Mouse (Mus musculus) neural tube, embryonic 10.5 days (tissue): ENCODE results near the gene Ahcyl2.
"Not testable (repeated sequence)": the region's sequence is repeated elsewhere in the genome, so short reads cannot be mapped to it uniquely, and the experiment has no call there.

Experiments
- DNase-seq: peaks from one replicate; pipeline ENCODE4 v3.0.0-alpha.2; 2017; ENCODE audit warnings: low spot score; ENCODE audit errors: extremely low spot score

Gene Ahcyl2

DNA sequence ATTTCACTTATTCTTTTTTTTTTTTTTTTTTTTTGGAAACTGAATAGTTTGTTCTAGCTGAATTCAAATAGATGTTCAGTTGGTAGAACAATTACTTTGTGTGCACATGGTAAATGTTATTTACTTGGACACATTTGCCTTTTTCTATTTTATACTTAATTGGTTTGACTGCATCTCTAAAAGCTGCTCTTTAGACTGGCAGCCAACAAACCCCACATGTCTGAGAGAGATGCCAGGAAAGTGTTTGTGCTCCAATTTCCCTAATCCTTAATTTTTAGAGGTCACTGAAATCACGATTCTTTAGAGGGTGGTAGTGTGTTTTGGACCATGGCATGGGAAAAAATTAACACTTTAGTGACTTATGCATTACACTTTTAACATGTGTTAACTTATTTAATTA, 44.8 kb downstream of the Ahcyl2 start:
- DNase-seq, result no peak

DNA sequence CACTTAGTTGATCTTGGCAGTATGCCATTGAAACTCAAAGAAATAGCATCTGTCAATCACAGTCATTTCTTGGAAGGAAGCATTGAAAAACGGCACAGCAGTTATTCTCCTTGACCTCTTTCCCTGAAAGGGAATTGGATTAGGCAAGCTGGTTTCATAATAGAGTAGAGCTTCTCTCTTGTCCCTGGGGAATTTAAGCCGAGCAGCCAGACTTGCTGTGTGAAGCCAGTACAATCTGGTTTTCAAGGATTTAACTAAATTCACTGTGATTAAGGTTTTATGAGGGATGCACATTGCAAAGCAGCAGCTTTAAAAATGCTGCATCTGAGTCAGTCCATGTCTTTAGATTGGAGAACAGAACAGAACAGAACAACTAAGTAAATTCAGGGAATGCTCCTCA, 46.8 kb downstream of the Ahcyl2 start:
- no peak for DNase-seq

DNA sequence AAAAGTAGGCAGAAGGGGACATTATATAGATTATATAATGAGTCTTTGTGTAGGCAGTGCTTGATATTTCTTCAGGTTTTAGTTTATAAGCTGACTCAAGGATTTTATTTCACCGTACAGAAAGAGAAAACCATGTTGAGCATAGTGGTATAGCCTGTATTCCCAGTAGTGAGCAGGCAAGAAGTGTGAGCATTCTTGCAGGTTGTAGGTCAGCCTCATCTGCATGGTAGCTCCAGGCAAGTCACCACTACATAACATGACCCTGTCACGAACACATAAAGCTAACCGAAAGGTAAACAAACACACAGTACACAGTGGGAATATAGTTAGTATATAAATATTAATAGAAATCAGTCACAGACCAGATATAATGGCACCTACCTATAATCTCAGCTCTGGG, 47.2 kb downstream of the Ahcyl2 start:
- DNase-seq, result no peak

DNA sequence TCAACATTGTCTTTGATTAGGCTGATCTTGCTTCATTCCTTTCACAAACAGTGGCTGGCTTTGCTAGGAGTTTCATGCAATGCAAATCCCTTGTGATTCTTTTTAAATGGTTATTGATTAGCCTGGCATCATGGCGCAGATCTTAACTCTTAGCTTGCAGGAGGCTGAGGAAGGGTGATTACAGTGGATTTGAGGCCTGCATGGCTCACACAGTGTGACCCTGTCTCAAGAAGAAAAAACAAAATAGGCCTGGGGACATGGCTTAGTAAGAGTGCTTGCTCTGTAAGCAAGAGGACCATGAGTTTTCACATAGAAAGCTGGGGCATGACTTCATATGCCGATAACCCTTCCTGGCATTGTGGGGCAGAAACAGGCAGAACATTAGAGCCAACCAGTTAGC, 47.8 kb downstream of the Ahcyl2 start:
- no peak for DNase-seq

DNA sequence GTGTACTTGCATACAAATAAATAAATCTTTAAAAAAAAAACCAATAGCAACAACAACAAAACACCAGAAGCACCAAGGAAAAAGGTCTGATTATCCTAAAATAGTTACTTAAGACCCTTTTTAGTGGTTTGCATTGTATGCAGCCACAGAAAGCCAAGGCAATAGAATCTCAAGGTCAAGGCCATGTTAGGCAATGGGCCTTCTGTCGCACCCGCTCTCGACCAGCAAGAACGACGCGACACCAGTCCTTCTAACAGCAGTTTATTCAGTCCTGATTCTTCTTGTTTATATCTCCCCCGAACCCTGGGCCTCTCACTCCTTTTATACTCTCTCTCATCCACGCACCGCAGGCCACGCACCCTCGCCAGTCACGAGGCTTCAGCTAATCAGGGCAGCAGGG, 48.6 kb downstream of the Ahcyl2 start:
- DNase-seq, result not testable (repeated sequence)

DNA sequence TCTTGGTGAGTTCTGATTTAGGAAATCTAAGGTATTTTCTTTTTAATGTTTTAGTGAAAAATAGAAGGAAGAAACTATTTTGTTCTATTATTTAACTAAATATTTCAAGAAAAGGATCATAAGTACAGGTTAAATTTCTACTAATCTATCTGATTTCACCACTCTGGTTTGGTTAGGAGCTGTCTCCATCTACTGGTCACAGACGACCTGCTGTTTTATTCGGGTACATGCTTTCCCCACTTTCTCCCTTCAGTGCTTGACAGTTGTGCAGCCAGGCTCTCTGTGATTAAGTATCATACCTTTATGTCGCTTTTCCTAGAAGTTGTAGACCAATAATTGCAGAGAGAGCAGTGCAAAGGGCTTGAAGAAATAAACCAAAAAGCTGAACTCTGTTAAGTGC, 51.5 kb downstream of the Ahcyl2 start:
- DNase-seq, result no peak

DNA sequence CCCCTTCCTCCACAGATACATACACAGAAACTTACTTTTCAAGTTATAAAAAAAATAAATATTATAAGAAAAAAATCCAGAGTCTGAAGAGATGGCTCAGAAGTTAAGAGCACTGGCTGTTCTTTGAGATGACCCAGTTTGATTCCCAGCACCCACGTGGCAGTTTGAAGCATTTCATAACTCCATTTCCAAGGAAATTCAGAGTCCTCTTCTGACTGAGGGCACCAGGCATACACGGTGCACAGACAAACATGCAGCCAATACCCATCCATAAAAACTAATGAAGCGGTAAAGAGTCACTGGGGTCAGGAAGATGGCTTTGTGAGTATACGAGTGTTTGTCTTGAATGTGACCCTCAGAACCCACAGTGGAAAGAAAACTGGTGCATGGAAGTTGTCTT, 52.5 kb downstream of the Ahcyl2 start:
- no peak for DNase-seq

DNA sequence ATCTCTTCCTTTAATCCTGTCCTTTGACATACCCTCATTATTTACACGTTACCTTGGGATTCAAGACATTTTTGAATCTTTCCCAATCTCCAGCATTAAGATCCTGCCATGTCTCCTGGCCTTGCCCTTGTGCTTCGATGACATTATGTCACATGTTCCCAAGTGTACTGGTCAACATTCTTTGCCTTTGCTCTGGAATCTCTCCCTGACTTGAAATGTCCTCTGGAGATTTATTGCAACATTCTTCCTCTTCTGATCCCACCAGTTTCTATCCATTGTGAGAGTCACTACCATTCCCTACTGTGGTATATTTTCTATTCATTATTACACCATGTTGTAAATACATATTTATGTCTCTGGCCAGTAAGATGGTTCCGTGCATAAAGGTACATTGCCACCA, 53.1 kb downstream of the Ahcyl2 start:
- no peak for DNase-seq

DNA sequence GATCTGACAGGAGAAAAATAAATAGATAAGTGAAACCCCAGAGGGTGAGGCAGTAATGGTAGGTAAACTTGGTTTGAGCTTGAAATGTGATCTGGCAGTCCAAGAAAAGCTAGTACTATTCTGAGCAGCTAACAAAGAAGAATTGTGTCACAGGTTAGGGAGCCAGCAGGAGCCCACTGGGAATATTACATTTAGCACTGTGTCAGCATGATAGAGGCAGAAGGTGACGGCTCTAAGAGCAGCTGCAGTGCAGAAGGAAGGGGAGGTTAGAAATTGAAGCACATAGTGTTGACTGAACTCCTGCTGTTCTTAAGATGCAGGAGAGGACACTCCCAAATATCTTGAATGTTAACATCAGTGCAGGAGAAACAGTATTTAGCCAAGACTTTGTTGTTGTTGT, 54.0 kb downstream of the Ahcyl2 start:
- no peak for DNase-seq

DNA sequence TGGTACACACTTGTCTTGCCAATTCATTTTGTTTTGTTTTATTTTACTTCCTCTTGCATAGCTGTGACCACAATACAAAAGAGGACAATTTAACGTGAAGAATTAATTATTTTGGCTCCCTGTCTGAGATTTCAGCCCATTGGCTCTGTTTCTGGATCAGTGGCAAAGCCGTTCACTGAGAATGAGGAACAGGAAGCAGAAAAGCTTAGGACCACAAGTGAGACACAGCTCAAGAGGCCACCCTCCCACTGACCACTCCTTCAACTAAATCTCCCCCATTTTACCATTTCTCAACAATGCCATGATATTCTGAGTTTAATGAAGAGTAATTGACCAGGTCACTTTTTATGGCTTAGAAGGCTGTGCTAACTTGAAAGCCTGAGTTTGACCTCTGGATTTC, 57.5 kb downstream of the Ahcyl2 start:
- no peak for DNase-seq

DNA sequence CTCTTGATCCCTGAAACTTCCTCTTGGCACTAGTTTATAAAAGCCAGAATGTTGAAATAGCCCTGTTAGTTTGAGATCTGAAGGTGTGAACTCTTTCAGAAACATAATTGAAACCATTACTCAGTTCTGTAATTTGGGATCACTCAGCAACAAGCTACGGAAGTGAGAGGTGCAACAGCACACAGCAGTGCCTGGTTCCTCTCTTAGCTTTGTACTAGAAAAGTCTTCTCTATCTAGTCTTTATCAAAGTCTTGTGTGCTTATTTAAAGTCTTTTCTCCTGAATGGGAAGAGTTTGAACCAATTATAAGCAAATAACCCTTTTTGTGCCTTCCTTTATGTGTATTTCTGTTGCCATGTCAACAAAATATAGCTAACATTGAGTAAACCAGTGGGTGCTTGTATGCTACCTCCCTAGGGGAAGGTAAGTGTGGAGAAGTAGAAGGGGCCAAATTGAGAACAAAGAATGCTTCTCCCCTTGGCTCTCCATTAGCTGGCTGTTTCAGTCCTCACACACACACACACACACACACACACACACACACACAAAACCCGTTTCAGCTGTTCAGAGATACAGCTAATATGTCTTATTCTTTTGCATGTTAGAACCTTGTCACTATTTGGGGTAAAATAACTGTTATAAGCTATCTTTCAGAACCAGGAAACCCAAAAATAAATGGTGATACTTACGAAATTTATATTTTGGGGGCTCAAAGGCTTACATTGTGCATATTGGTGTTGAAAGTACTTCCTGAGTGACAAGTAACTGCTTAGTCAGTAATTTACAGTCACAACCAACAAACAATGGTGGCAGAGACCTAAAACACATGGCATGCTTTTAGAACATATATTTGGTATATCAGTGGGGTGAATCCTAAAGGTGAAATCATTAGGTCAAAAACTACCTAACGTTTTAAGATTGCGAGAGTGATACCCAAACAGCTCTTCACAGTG, 59.8 kb downstream of the Ahcyl2 start:
- DNase-seq, result no peak

DNA sequence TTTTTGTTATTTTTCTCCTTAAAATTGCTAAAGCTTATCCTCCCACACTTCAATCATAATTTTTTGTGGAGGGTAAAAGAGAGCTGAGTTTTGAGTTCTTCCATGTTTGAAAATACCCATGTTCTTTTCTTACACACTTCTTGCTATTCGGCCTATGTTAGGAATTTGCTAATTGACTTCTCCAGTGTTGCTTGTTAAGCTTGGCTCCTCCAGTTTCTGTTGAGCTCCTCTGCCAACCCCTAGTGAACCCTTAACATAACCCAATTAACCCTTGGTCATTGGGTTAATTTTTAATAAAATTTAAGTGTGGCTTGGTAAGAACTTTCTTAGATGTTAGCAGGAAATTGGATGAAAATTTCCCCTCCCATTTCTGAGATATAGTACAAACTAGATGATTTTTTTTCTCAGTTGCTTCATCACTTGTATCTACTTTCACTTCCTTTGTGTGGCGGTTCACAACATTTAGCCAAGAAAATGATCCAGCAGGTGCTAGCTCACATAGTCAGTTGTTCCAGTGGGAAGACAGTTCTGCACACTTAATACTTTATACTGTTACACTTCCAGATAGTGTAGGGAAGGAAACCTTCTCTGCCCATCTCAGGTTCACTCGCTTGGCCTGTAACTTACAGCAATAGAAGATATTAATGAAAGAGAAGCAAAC, 60.9 kb downstream of the Ahcyl2 start:
- no peak for DNase-seq

DNA sequence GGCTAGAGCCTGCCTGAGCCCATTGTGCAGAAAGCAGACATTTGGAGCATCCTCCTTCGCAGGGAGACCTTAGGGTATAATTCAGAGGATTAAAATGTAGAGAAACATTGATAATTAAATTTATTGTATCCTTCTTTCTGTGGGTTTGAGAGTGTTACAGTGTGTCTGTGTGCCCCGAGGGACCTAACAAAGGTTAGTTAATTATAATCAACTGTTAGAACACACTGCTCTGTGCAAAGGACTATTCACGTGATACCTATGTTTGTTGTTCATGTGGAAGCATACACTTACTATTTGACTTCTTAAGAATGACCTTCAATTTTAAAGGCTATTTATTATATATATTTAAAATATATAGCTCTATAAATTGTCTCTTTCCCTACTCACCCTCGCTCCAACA, 64.5 kb downstream of the Ahcyl2 start:
- DNase-seq, result no peak

DNA sequence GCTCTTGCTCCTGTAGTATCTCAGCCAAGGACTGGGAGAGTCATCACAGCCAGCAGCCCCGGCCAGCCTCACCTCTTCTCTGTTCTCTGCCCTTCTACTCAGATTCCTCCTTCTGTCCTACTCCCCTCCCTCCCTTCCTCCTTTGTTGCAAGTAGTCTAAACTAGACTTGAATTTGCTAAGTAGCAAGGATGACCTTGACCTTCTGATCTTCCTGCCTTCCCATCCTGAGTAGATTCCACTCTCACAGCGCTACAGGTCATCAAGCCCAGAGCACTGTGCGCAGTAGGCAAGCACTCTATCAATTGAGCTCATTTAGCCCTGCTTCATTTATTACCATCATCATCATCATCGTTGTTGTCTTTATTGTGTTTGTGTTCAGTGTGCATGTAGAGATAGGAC, 65.3 kb downstream of the Ahcyl2 start:
- DNase-seq, result no peak

DNA sequence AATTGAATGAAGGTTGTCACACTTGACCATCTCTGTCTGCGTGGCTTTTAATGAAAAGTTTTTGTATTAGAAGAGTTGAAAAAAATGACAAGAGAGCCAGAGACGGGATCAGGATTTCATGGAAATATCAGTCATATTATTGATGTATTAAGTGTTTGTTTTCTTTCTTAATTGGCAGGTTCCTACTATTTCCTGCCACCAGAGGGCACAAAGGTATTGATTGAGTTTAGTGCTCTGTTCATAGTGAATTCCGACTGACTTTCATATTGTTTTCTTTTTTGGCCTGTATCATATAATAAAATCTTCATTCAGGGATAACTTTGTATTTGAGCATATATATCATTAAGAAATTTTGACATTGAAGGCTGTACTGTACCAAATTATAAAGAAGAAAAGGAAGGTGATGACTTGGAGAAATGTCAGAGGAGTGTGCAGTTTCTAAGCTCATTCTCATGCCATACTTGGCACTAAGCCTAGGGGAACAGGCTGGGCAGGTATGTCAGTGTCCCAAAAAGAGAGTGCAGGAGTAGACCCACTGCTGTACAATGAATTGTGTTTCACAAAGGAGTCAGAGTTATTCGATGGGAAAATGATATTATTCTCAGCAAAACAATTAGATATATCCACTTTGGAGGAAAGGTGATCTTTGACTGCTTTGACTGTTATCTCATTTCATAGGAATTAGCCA, 65.9 kb downstream of the Ahcyl2 start:
- no peak for DNase-seq

DNA sequence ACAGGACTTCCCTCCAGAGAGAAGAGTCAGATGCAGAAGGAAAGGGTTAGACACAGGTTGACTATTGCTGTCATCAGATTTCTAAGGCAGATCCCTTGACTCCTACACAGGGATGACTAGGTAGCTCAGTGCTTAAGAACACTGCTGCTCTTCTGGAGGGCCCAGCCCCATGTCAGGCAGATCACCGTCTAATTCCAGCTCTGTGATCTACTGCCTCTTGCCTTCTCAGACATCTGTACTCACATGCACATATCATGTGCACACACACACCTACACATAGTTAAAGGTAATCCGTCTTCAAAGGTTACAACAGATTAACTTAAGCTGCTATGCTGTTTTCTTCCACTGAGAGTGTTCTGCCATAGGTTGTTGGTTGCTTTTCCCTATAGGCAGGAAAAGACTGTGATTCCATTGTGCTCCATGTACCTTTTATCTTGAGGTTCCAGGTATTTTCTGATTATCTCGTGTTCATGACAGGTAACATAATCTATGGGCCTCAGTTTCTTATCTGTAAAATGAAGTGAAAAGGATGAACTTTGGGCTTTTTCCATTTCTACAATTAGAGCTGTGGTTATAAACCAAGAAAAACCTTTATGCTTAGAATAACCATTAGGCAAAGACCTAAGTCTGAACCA, 67.8 kb downstream of the Ahcyl2 start:
- no peak for DNase-seq

DNA sequence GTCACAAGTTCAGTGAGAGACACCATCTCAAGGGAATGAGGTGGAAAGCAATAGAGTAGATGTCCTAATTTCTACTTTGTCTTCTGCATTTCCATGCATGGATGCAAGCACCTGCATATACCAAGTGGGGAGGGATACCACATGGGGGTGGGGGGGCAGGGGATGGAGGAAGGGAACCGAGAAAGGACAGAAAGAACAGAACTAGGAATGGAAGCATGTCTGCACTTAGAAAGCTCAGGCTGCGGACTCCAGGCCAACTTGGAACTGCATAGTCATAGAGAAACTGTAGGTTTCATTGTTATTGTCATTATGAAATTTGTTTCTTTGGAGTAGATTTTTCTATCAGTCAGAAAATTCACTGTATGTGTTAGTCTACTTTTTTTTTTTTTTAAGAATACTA, 69.8 kb downstream of the Ahcyl2 start:
- DNase-seq, result no peak

DNA sequence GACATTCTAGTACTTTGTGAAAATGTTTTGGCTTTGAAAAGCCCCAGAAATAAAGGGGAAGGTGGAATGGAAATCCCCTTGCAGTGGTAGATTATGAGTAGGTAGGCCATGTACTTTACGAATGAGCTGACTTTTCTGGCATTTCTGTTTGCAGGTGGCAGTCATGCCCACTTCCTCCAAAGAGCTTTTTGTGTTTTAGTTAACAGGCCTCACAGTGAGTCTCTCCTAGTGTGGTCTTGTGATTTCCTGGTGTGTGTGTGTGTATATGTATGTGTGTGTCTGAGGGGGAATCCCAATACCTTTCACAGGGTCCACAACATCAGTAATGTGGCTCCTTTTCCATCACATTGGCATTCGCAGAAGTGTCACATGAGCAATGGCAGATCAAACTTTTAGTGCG, 70.7 kb downstream of the Ahcyl2 start:
- no peak for DNase-seq

DNA sequence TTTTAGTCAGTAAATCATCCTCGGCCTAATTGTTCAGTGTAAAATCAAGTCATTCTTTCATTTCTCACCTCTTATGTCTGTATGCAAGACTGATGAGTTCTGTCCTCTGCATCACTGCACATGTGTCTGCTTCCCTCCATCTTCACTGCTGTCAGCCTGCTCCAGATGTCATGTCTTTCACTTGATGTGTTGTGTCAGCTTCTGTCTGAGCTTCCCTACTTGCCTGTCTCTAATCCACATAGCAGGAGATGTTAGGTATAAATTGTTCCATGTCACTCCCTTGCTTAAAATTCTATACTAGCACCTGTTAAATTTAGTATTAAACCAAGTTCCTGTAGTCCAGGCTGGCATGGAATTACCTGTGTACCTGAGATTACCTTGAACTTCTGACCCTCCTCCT, 72.2 kb downstream of the Ahcyl2 start:
- DNase-seq, result no peak

DNA sequence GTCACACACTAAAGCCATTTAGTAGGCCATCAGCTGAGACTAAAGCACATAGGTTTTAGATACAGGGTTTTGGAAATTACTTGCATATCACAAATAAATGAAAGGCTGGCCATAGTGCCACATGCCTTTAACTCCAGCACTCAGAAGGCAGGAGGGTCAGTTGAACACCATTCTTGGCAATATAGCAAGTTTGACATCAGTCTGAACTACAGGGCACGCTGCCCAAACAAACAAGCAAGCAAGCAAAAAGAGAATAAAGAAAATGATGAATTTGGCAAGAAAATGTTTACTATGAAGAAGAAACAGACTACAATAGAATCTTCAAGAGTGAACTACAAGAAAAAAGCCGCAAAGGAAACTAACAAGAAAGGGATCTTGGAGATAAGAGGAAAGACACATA, 73.7 kb downstream of the Ahcyl2 start:
- DNase-seq, result no peak

DNA sequence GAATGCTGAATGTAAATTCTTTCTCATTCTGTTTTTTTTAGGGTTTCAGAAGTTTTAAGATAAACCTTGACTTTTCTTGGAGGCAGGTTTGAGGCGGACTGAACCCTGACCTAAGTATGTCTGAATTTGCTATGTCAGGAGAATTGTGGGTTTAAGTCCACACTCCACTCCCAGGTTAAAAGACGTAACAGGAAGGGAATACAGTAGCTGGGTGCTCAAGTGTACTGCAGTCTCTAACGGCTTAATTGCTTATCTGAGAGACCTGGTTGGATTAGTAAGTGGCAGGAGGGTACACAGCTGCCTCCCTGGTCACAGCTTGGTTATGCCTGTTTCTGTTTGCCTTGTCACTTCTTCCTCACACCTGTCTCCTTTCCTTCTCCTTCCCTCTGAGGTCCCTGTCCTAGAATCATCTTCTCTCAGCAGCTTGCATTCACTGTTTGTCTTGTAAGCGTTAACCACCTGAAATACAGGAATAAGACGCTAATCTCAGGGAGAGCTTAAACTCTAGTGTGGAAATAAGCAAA, 79.9 kb downstream of the Ahcyl2 start:
- no peak for DNase-seq

DNA sequence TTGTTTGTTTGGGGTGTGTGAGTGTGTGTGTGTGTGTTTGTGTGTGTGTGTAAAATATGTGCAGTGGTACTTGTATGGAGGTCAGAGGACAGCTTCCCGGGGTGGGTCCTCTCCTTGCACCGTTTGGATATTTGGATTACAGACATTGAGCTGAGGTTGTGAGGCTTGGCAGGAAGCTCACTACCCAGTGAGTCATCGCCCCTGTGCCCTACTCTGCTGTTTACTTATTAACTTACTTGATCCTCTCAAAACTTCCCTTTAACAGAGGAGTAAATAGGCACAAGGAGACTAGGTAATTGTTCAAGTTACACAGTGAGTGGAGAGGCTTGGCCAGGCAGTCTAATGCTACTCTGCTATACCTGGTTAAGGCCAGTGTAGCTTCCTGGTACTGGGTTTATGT, 81.0 kb downstream of the Ahcyl2 start:
- DNase-seq, result no peak
